Mouse (Mus musculus): ENCODE results near the gene 1500011B03Rik. TPM values are rescaled to one million over a fixed set of nuclear protein-coding genes. Genes with fewer than 3 reads are reported as not detected.

1500011B03Rik gene
- polyA plus RNA-seq, 1 experiment from 2014 or later: 250 TPM

DNA sequence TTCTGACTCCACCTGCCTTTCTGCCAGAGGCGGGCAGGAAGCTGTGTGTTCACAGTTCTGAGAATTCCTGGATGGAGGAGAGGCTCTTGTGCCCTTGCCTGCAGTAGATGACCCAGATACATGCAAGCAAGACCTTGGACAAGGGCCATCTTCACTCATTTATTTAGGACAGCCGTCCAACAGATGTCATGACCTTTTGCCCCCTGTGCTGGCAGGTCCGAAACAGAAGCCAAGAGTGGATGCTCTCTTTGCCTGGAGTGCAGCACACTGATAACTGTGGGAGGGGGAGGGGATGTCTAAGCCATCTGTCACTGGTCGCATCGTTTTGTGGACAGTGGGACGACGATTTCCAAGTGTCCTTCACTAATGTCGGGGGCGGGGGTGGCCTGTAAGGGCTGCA is 28.0 kb downstream of the 1500011B03Rik start:
- no peaks in the 10 kb centered on the region for H3K9me3 ChIP-seq (ENCODE audit: control insufficient read depth, low read length)
- ATAC-seq: no peak
- no peak overlapping the region for H3K27ac ChIP-seq (ENCODE audit: low read length)
- peaks cover 24% of the 10 kb centered on the region for H3K36me3 ChIP-seq (ENCODE audit: control insufficient read depth, insufficient read depth)
- no peak overlapping the region for H3K9ac ChIP-seq (replicated peaks; ENCODE audit: low read depth, low read length)
- WGBS: 71% methylated on average over 9 of the region's 9 CpGs
- H3K4me2 ChIP-seq (ENCODE audit: low read length): no peak overlapping the region
- no peaks in the 10 kb centered on the region for H3K27me3 ChIP-seq (replicated peaks; ENCODE audit: control insufficient read depth, insufficient read depth, low read length)
- no peak overlapping the region for H3K4me3 ChIP-seq (replicated peaks; ENCODE audit: low read length)
- peaks cover 18% of the 10 kb centered on the region for H3K4me1 ChIP-seq (replicated peaks; ENCODE audit: control insufficient read depth, insufficient read depth, low read length)

GRCm38 (mm10) chr5:114794609-114795008 is 28.7 kb downstream of the 1500011B03Rik start:
- H3K27me3 ChIP-seq (replicated peaks; ENCODE audit: control insufficient read depth, insufficient read depth, low read length): no peaks in the 10 kb centered on the region
- no peak overlapping the region for H3K27ac ChIP-seq (ENCODE audit: low read length)
- no peak overlapping the region for H3K4me3 ChIP-seq (replicated peaks; ENCODE audit: low read length)
- H3K9me3 ChIP-seq (ENCODE audit: control insufficient read depth, low read length): no peaks in the 10 kb centered on the region
- H3K36me3 ChIP-seq (ENCODE audit: control insufficient read depth, insufficient read depth): peaks cover 24% of the 10 kb centered on the region
- H3K4me2 ChIP-seq (ENCODE audit: low read length): no peak overlapping the region
- no peak overlapping the region for H3K9ac ChIP-seq (replicated peaks; ENCODE audit: low read depth, low read length)
- H3K4me1 ChIP-seq (replicated peaks; ENCODE audit: control insufficient read depth, insufficient read depth, low read length): peaks cover 18% of the 10 kb centered on the region
- 75% methylated on average over 4 of the region's 4 CpGs for WGBS
- ATAC-seq: no peak

DNA sequence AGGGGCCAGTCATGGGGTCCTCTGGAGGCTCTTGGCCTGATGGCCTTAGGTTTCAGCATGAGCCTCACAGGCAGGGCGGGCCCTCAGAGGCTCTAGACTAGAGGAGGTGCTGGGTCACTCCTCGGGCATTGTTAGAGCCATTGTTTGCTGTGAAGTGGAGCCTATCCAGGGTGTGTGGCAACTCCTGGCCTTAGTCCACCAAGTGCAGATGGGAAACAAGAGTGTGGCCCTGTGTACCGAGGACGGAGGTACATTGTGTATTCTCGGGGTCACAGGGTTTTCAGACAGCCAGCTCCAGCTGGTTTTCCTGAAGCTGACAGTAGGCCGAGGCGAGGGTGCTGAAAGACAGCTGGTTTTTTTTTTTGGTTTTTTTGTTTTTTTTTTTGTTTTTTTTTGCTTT is 30.0 kb downstream of the 1500011B03Rik start:
- Histone ChIP-seq H3K27me3 (replicated peaks; ENCODE audit: control insufficient read depth, insufficient read depth, low read length) (no peaks in the 10 kb centered on the region), H3K4me3 (replicated peaks; ENCODE audit: low read length) (no peak overlapping the region), H3K9me3 (ENCODE audit: control insufficient read depth, low read length) (no peaks in the 10 kb centered on the region), H3K9ac (replicated peaks; ENCODE audit: low read depth, low read length) (no peak overlapping the region), H3K4me1 (replicated peaks; ENCODE audit: control insufficient read depth, insufficient read depth, low read length) (peaks cover 18% of the 10 kb centered on the region), H3K36me3 (ENCODE audit: control insufficient read depth, insufficient read depth) (peaks cover 22% of the 10 kb centered on the region), H3K27ac (ENCODE audit: low read length) (no peak overlapping the region), H3K4me2 (ENCODE audit: low read length) (no peak overlapping the region)
- 76% methylated on average over 7 of the region's 7 CpGs for WGBS
- ATAC-seq: no peak

GRCm38 (mm10) chr5:114785196-114785595 is 38.1 kb downstream of the 1500011B03Rik start:
- Histone ChIP-seq H3K4me2 (ENCODE audit: low read length) (no peak overlapping the region), H3K4me3 (replicated peaks; ENCODE audit: low read length) (no peak overlapping the region), H3K9me3 (ENCODE audit: control insufficient read depth, low read length) (no peaks in the 10 kb centered on the region), H3K27ac (ENCODE audit: low read length) (no peak overlapping the region), H3K9ac (replicated peaks; ENCODE audit: low read depth, low read length) (no peak overlapping the region), H3K4me1 (replicated peaks; ENCODE audit: control insufficient read depth, insufficient read depth, low read length) (no peaks in the 10 kb centered on the region), H3K27me3 (replicated peaks; ENCODE audit: control insufficient read depth, insufficient read depth, low read length) (no peaks in the 10 kb centered on the region), H3K36me3 (ENCODE audit: control insufficient read depth, insufficient read depth) (peaks cover 3% of the 10 kb centered on the region; the same call in 1 of the 2 replicates)
- no peak for ATAC-seq
- 73% methylated on average over 4 of the region's 5 CpGs for WGBS

DNA sequence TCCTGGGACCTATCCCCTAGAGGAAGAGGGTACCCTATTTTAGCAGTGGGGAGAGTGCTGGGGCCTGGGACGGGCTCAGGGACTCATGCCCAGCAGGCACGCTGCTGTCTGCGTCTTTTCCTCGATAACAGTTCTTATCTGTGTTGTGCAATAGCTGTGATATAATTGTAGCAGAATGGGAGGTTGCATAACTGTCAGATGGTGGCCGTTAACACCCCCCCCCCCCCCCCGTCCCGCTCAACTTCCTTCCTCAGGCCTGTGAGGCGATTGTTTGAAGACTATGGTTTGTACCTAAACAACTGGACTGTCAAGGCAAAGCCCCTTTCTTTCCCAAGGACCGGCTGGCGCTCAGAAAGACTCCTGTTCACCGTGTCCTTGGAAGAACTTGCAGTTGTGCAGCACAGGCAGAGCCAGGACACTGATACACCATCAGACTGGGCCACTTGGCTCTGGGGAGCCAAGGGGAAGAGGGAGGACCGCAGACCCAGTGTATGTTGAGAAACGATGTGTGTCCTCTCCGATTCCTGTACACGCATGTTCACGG is 38.6 kb downstream of the 1500011B03Rik start:
- Histone ChIP-seq H3K4me3 (replicated peaks; ENCODE audit: low read length) (no peak overlapping the region), H3K4me2 (ENCODE audit: low read length) (no peak overlapping the region), H3K36me3 (ENCODE audit: control insufficient read depth, insufficient read depth) (peaks cover 3% of the 10 kb centered on the region; the same call in 1 of the 2 replicates), H3K27ac (ENCODE audit: low read length) (no peak overlapping the region), H3K4me1 (replicated peaks; ENCODE audit: control insufficient read depth, insufficient read depth, low read length) (no peaks in the 10 kb centered on the region), H3K27me3 (replicated peaks; ENCODE audit: control insufficient read depth, insufficient read depth, low read length) (no peaks in the 10 kb centered on the region), H3K9ac (replicated peaks; ENCODE audit: low read depth, low read length) (no peak overlapping the region), H3K9me3 (ENCODE audit: control insufficient read depth, low read length) (no peaks in the 10 kb centered on the region)
- WGBS: 82% methylated on average over 16 of the region's 16 CpGs
- no peak for ATAC-seq

DNA sequence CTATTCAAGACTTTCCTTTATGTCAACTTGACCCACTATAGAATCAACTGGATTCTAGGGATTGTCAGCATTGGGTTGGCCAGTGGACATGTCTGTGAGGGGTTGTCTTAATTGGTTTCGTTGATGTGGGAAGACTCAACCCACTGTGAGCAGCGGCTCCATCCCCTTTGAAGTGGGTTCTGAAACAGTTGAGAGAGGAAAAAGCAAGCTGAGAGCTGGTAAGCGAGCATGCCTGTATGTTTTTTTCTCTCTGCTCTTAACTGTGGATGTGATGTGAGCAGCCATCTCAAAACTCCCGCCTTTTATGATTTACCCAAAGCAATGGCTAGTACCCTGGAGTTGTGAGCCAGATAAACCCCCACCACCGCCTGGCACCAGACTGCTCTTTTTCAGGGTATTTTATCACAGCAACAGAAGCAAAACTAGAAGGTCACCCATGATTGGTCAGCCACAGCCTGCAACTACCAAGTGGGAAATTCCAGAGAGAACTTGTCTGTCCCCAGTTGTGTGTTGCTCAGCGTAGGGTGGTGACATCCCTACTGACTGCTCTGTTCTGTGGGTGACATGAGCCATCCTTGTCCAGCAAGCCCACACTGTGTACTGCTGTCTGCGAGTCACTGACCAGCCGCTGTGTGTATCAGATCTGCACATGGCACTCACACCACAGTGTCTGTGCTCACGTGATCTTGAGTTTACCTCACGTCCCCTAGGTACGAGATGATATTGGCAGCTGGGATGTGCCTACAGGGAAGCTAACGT is 39.7 kb downstream of the 1500011B03Rik start:
- Histone ChIP-seq H3K9me3 (ENCODE audit: control insufficient read depth, low read length) (no peaks in the 10 kb centered on the region), H3K27me3 (replicated peaks; ENCODE audit: control insufficient read depth, insufficient read depth, low read length) (no peaks in the 10 kb centered on the region), H3K36me3 (ENCODE audit: control insufficient read depth, insufficient read depth) (peaks cover under 1% of the 10 kb centered on the region; the same call in 1 of the 2 replicates), H3K9ac (replicated peaks; ENCODE audit: low read depth, low read length) (no peak overlapping the region), H3K4me2 (ENCODE audit: low read length) (no peak overlapping the region), H3K4me1 (replicated peaks; ENCODE audit: control insufficient read depth, insufficient read depth, low read length) (no peaks in the 10 kb centered on the region), H3K4me3 (replicated peaks; ENCODE audit: low read length) (no peak overlapping the region), H3K27ac (ENCODE audit: low read length) (no peak overlapping the region)
- no peak for ATAC-seq
- 85% methylated on average over 12 of the region's 12 CpGs for WGBS

GRCm38 (mm10) chr5:114782991-114783390 is 40.3 kb downstream of the 1500011B03Rik start:
- no peak for ATAC-seq
- 89% methylated on average over 9 of the region's 9 CpGs for WGBS

DNA sequence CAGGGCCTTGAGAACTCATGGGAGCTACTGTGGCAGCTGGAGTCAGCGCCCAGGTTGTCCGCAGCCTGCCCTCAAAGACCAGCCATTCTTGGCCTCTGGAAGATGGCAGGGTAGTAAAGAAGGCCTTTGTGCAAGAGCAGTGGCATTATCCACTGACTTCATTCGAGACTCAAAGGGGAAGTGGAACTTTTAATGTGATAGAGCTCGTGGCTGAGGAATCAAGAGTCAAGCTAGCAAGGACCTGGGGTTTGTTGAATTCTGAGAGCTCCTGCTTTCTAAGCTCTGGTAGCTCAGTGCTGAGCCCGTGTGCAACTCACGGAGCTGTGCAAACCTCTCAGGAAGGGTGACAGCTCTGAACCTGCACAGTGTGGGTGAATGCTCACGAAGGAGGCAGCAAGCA is 42.4 kb downstream of the 1500011B03Rik start:
- H3K27me3 ChIP-seq (replicated peaks; ENCODE audit: control insufficient read depth, insufficient read depth, low read length): no peaks in the 10 kb centered on the region
- no peak overlapping the region for H3K4me2 ChIP-seq (ENCODE audit: low read length)
- H3K36me3 ChIP-seq (ENCODE audit: control insufficient read depth, insufficient read depth): no peaks in the 10 kb centered on the region
- no peak for ATAC-seq
- 89% methylated on average over 7 of the region's 7 CpGs for WGBS
- H3K9ac ChIP-seq (replicated peaks; ENCODE audit: low read depth, low read length): no peak overlapping the region
- H3K9me3 ChIP-seq (ENCODE audit: control insufficient read depth, low read length): no peaks in the 10 kb centered on the region
- H3K4me1 ChIP-seq (replicated peaks; ENCODE audit: control insufficient read depth, insufficient read depth, low read length): peaks cover 17% of the 10 kb centered on the region
- no peak overlapping the region for H3K4me3 ChIP-seq (replicated peaks; ENCODE audit: low read length)
- H3K27ac ChIP-seq (ENCODE audit: low read length): no peak overlapping the region

More at GRCm38 (mm10) chr5:114782991-114783390, 40.3 kb downstream of the 1500011B03Rik start:
- Histone ChIP-seq H3K4me2 (ENCODE audit: low read length) (no peak overlapping the region), H3K9ac (replicated peaks; ENCODE audit: low read depth, low read length) (no peak overlapping the region), H3K27ac (ENCODE audit: low read length) (no peak overlapping the region), H3K9me3 (ENCODE audit: control insufficient read depth, low read length) (no peaks in the 10 kb centered on the region), H3K27me3 (replicated peaks; ENCODE audit: control insufficient read depth, insufficient read depth, low read length) (no peaks in the 10 kb centered on the region), H3K4me1 (replicated peaks; ENCODE audit: control insufficient read depth, insufficient read depth, low read length) (peaks cover under 1% of the 10 kb centered on the region; the same call in 1 of the 2 replicates), H3K36me3 (ENCODE audit: control insufficient read depth, insufficient read depth) (no peaks in the 10 kb centered on the region; the same call in 1 of the 2 replicates), H3K4me3 (replicated peaks; ENCODE audit: low read length) (no peak overlapping the region)

DNA sequence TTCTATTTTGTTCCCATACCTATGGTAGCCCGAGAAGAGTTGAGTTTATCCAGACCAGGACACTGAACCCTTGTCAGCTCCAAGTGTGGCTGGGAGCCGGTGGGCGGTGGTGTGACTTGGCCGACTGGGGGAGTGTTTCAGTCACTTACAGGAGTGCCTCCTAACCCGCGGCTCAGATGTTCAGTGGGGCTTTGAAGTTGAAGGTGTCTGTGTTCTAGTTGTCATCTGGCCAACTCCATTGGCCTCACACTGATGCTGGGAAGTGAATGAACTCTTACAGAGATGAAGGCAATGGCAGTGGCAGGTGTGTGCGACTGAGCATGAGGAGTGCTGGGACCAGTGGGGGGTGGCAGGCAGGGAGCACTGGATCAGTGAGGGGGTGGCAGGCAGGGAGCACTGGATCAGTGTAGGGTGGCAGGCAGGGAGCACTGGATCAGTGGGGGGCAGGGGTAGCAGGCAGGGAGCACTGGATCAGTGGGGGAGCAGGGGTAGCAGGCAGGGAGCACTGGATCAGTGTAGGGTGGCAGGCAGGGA is 43.2 kb downstream of the 1500011B03Rik start:
- no peaks in the 10 kb centered on the region for H3K9me3 ChIP-seq (ENCODE audit: control insufficient read depth, low read length)
- no peak for ATAC-seq
- H3K9ac ChIP-seq (replicated peaks; ENCODE audit: low read depth, low read length): no peak overlapping the region
- 81% methylated on average over 7 of the region's 7 CpGs for WGBS
- H3K27me3 ChIP-seq (replicated peaks; ENCODE audit: control insufficient read depth, insufficient read depth, low read length): no peaks in the 10 kb centered on the region
- H3K4me3 ChIP-seq (replicated peaks; ENCODE audit: low read length): no peak overlapping the region
- H3K27ac ChIP-seq (ENCODE audit: low read length): no peak overlapping the region
- no peak overlapping the region for H3K4me2 ChIP-seq (ENCODE audit: low read length)
- H3K36me3 ChIP-seq (ENCODE audit: control insufficient read depth, insufficient read depth): no peaks in the 10 kb centered on the region
- peaks cover 22% of the 10 kb centered on the region for H3K4me1 ChIP-seq (replicated peaks; ENCODE audit: control insufficient read depth, insufficient read depth, low read length)

Data from forebrain, embryonic 16.5 days (tissue).